Mouse (Mus musculus): ENCODE data around the gene Vrk3. TPM values are rescaled to one million over a fixed set of nuclear protein-coding genes. Genes with fewer than 3 reads are reported as not detected.

Gene Vrk3
- polyA plus RNA-seq, 1 experiment from 2014 or later, result 42.2 TPM

DNA sequence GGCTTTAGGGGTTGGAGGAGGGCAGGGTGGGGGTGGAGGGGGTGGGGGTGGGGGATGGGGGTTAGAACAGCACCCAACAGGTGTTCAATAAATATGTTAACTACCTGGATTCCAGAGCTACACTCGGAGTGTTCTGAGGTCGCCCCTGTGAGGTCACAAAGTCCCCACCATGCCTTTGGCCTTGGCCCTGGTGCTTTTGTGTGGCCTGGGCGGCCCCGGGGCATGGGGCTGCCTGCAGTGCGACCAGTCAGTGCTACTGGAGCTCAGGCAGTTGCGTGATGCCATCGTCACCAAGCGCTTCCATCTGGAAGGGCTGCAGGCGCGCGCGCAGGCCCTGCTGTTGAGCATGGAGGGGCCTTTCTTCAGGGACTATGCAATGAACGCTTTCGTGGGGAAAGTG lies 39.6 kb upstream of the Vrk3 start, which contains the start of gene Izumo2:
Gene Izumo2, plus strand, starts transcription at position 169 of the 400 bp plus-strand sequence.
- Histone ChIP-seq H3K27me3 (ENCODE audit: control insufficient read depth, insufficient read depth, low read length) (no peaks in the 10 kb centered on the region), H3K27ac (ENCODE audit: low read depth, low read length) (no peak within 1 kb of the TSS), H3K9ac (ENCODE audit: low read length) (no peak within 1 kb of the TSS), H3K9me3 (ENCODE audit: control insufficient read depth, low read length) (no peaks in the 10 kb centered on the region), H3K36me3 (ENCODE audit: control insufficient read depth, insufficient read depth, low read length) (no peaks in the 10 kb centered on the region), H3K4me2 (ENCODE audit: low read depth, low read length, severe bottlenecking) (no peak within 1 kb of the TSS), H3K4me1 (replicated peaks; ENCODE audit: control insufficient read depth, insufficient read depth, low read length) (no peaks in the 10 kb centered on the region), H3K4me3 (ENCODE audit: low read depth, low read length) (no peak within 1 kb of the TSS)
- WGBS, result 78% methylated on average over 14 of the region's 14 CpGs
- ATAC-seq (replicated peaks; ENCODE audit: low FRiP score) (no peak), DNase-seq (ENCODE audit: low spot score) (no peak)

DNA sequence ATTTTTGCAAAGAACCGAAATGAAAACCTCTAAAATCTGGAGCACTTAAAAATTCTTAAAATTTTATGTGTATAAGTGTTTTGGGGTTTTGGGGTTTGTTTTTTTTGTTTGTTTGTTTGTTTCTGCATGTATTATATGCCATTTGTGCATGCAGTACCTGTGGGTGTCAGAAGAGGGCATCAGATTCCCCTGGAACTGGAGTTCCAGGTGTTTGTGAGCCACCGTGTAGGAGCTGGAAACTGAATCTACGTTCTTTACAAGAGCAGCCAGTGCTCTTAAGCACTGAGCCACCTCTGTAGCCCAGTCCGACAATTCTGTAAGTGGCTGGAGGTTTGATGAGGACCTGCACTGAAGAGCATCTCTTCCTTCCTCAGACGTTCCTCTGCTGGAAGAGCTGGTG lies 38.3 kb upstream of the Vrk3 start:
- Histone ChIP-seq H3K9me3 (ENCODE audit: control insufficient read depth, low read length) (no peaks in the 10 kb centered on the region), H3K4me2 (ENCODE audit: low read depth, low read length, severe bottlenecking) (no peak overlapping the region), H3K4me1 (replicated peaks; ENCODE audit: control insufficient read depth, insufficient read depth, low read length) (no peaks in the 10 kb centered on the region), H3K36me3 (ENCODE audit: control insufficient read depth, insufficient read depth, low read length) (no peaks in the 10 kb centered on the region), H3K27ac (ENCODE audit: low read depth, low read length) (no peak overlapping the region), H3K9ac (ENCODE audit: low read length) (no peak overlapping the region), H3K4me3 (ENCODE audit: low read depth, low read length) (no peak overlapping the region), H3K27me3 (ENCODE audit: control insufficient read depth, insufficient read depth, low read length) (no peaks in the 10 kb centered on the region)
- DNase-seq (ENCODE audit: low spot score) (no peak), ATAC-seq (replicated peaks; ENCODE audit: low FRiP score) (no peak)
- WGBS, result 84% methylated on average over 5 of the region's 5 CpGs

DNA sequence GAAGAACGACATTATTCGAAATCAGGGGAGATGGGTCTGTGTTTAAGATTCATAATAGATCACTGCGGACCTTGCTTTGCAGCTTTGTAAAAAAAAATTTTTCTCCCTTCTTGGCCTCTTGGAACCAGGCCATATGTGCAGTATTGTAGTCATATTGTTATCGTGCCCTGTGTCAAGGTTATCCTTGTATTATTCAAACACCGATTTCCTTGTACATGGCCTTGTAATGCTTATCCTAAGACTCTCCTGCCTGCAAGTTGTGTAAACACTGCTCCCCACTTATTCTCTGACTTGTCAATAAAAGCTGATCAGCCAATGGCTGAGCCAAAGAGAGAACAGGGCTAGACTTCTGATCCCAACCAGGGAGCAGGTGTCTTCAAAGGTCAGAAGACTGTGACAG lies 26.2 kb upstream of the Vrk3 start:
- H3K36me3 ChIP-seq (ENCODE audit: control insufficient read depth, insufficient read depth, low read length), result no peaks in the 10 kb centered on the region

DNA sequence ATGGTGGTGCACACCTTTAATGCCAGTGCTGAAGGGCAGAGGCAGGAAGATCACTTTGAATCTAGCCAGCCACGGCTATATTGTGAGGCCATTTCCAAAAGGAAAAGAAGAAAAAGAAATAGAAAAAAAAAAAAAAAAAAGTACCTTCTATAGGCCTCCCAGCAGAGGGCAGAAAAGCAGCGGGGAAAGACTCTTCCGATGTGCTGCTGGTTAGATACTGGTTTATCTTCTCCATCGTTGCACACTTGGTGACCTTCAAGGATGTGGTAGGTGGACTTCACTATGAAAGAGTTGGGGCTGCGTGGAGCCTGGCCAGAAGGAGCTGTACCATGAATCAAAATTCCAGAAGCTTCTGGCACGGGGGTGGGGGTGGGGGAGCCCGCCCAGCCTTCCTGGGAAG lies 23.9 kb upstream of the Vrk3 start:
- H3K9me3 ChIP-seq (ENCODE audit: control insufficient read depth, low read length), result no peaks in the 10 kb centered on the region
- 28% methylated on average over 7 of the region's 7 CpGs for WGBS
- H3K4me2 ChIP-seq (ENCODE audit: low read depth, low read length, severe bottlenecking), result no peak overlapping the region
- no peaks in the 10 kb centered on the region for H3K36me3 ChIP-seq (ENCODE audit: control insufficient read depth, insufficient read depth, low read length)
- H3K4me3 ChIP-seq (ENCODE audit: low read depth, low read length), result no peak overlapping the region
- ATAC-seq (replicated peaks; ENCODE audit: low FRiP score), result no peak
- H3K27ac ChIP-seq (ENCODE audit: low read depth, low read length), result no peak overlapping the region
- H3K9ac ChIP-seq (ENCODE audit: low read length), result no peak overlapping the region
- no peak for DNase-seq (ENCODE audit: low spot score)
- no peaks in the 10 kb centered on the region for H3K4me1 ChIP-seq (replicated peaks; ENCODE audit: control insufficient read depth, insufficient read depth, low read length)
- no peaks in the 10 kb centered on the region for H3K27me3 ChIP-seq (ENCODE audit: control insufficient read depth, insufficient read depth, low read length)

More for the DNA sequence above, 26.2 kb upstream of the Vrk3 start:
- Histone ChIP-seq H3K4me3 (ENCODE audit: low read depth, low read length) (no peak overlapping the region), H3K4me1 (replicated peaks; ENCODE audit: control insufficient read depth, insufficient read depth, low read length) (no peaks in the 10 kb centered on the region), H3K4me2 (ENCODE audit: low read depth, low read length, severe bottlenecking) (no peak overlapping the region), H3K27ac (ENCODE audit: low read depth, low read length) (no peak overlapping the region), H3K9ac (ENCODE audit: low read length) (no peak overlapping the region), H3K27me3 (ENCODE audit: control insufficient read depth, insufficient read depth, low read length) (no peaks in the 10 kb centered on the region), H3K9me3 (ENCODE audit: control insufficient read depth, low read length) (no peaks in the 10 kb centered on the region)
- DNase-seq (ENCODE audit: low spot score) (no peak), ATAC-seq (replicated peaks; ENCODE audit: low FRiP score) (no peak)
- WGBS, result 90% methylated on average over 5 of the region's 5 CpGs

DNA sequence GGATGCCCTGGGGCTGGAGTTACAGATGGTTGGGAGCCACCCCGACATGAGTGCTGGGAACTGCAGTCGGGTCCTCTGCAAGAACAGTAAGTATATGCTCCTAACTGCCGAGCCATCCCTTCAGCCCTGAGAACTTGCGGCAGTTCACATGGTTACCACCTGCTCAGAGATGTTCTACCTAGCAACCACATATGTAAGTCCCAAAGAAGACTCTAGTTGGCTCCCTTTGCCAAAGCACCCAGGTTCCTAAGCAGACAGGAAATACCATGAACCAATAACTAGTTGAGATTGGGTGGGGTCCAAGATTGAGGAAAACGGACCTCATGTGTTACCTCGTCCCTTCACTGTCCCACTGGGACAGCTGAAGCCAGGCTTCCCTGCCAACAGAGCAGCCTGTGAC lies 21.9 kb upstream of the Vrk3 start:
- Histone ChIP-seq H3K4me1 (replicated peaks; ENCODE audit: control insufficient read depth, insufficient read depth, low read length) (no peaks in the 10 kb centered on the region), H3K9ac (ENCODE audit: low read length) (no peak overlapping the region), H3K9me3 (ENCODE audit: control insufficient read depth, low read length) (no peaks in the 10 kb centered on the region), H3K27me3 (ENCODE audit: control insufficient read depth, insufficient read depth, low read length) (no peaks in the 10 kb centered on the region), H3K4me3 (ENCODE audit: low read depth, low read length) (no peak overlapping the region), H3K4me2 (ENCODE audit: low read depth, low read length, severe bottlenecking) (no peak overlapping the region), H3K36me3 (ENCODE audit: control insufficient read depth, insufficient read depth, low read length) (no peaks in the 10 kb centered on the region), H3K27ac (ENCODE audit: low read depth, low read length) (no peak overlapping the region)
- ATAC-seq (replicated peaks; ENCODE audit: low FRiP score) (no peak), DNase-seq (ENCODE audit: low spot score) (no peak)
- 83% methylated on average over 6 of the region's 6 CpGs for WGBS

DNA sequence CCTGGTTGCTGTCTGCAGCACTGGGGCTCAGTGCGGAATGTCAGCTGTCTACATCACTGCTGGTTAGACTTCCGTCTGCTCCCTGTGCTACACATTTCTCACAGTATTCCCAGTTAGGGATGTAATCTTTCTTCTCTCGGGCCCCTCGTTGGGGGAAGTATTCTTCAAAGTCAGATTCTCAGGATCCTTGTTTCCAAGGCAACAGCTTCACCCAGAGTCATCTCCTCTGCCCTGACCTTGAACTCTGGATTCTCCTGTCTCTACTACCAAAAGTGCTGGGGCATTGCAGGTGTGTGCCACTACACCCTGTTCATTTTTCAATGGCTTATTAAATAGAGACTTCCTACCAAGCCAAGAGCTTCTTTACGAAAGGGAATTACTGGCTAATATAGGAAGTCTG lies 21.1 kb upstream of the Vrk3 start:
- Histone ChIP-seq H3K9me3 (ENCODE audit: control insufficient read depth, low read length) (no peaks in the 10 kb centered on the region), H3K4me1 (replicated peaks; ENCODE audit: control insufficient read depth, insufficient read depth, low read length) (no peaks in the 10 kb centered on the region), H3K9ac (ENCODE audit: low read length) (no peak overlapping the region), H3K27me3 (ENCODE audit: control insufficient read depth, insufficient read depth, low read length) (no peaks in the 10 kb centered on the region), H3K4me2 (ENCODE audit: low read depth, low read length, severe bottlenecking) (no peak overlapping the region), H3K36me3 (ENCODE audit: control insufficient read depth, insufficient read depth, low read length) (no peaks in the 10 kb centered on the region), H3K27ac (ENCODE audit: low read depth, low read length) (no peak overlapping the region), H3K4me3 (ENCODE audit: low read depth, low read length) (no peak overlapping the region)
- WGBS, result 76% methylated on average over 5 of the region's 5 CpGs
- DNase-seq (ENCODE audit: low spot score) (no peak), ATAC-seq (replicated peaks; ENCODE audit: low FRiP score) (no peak)

DNA sequence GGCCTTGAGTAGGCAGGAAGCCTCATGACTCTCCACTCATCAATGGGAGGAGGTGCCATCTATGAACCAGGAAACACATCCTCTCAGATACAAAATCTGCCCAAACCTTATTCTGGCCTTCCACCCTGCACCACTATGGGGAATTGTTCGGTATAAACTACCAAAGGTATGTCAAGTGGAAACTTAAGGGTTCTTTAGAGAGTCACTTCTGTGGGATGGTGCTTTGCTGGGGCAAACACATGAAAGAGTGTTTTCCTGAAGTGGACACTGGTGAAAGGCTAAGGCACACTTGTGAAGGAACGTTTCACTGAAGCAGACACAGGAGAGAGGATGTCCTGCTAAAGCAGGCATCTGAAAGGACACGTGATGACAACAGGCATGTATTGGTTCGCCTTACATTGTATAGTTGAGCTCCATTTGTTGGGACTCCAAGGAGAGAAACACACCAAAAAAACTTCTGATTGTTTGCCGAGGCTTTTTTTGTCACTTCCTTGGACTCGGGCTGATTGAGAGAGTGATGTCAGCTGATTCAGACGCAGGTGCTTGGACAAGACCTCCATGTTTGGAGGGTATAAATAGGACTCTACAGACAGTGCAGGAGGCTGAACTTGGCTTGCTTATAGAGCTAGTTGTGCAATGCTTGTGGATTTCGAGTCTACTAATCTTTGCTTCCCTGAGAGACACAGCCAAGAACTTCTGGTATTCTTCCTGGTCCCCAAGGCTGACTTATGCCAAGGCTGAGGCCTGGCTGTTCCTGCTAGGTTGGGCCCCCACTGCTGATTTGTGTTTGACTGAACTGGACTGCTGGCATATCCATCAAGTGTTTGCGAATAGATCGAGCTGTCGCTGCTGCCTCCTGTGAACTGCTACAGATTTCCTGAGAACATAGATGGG lies 19.9 kb upstream of the Vrk3 start:
- DNase-seq (ENCODE audit: low spot score) (no peak), ATAC-seq (replicated peaks; ENCODE audit: low FRiP score) (no peak)
- 83% methylated on average over 11 of the region's 11 CpGs for WGBS
- H3K4me2 ChIP-seq (ENCODE audit: low read depth, low read length, severe bottlenecking), result no peak overlapping the region
- no peak overlapping the region for H3K4me3 ChIP-seq (ENCODE audit: low read depth, low read length)
- no peaks in the 10 kb centered on the region for H3K4me1 ChIP-seq (replicated peaks; ENCODE audit: control insufficient read depth, insufficient read depth, low read length)
- H3K9me3 ChIP-seq (ENCODE audit: control insufficient read depth, low read length), result no peaks in the 10 kb centered on the region
- no peak overlapping the region for H3K9ac ChIP-seq (ENCODE audit: low read length)
- no peaks in the 10 kb centered on the region for H3K36me3 ChIP-seq (ENCODE audit: control insufficient read depth, insufficient read depth, low read length)
- H3K27ac ChIP-seq (ENCODE audit: low read depth, low read length), result no peak overlapping the region
- H3K27me3 ChIP-seq (ENCODE audit: control insufficient read depth, insufficient read depth, low read length), result no peaks in the 10 kb centered on the region

DNA sequence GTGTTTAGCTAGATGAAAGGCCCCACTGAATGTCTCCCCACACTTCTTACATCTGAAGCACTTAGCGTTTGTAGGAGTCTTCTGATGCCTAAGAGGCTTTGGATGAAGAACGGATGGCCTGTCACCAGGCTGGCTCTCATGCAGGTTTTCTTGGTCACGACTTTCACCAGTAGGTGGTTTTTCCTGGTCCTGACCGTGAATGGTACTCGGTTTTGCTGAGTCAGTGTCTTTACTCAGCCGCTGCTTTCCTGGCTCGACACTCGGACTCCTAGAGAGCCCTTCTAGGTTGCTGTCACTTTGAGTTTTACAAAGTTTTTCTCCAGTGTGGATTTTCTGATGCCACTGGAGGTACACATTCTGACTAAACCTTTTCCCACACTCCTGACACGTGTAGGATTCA lies 14.5 kb upstream of the Vrk3 start:
- H3K27me3 ChIP-seq (ENCODE audit: control insufficient read depth, insufficient read depth, low read length), result no peaks in the 10 kb centered on the region
- no peak for DNase-seq (ENCODE audit: low spot score)
- H3K9me3 ChIP-seq (ENCODE audit: control insufficient read depth, low read length), result no peaks in the 10 kb centered on the region
- 91% methylated on average over 9 of the region's 9 CpGs for WGBS
- H3K4me1 ChIP-seq (replicated peaks; ENCODE audit: control insufficient read depth, insufficient read depth, low read length), result no peaks in the 10 kb centered on the region
- no peaks in the 10 kb centered on the region for H3K36me3 ChIP-seq (ENCODE audit: control insufficient read depth, insufficient read depth, low read length)
- H3K9ac ChIP-seq (ENCODE audit: low read length), result no peak overlapping the region
- no peak for ATAC-seq (replicated peaks; ENCODE audit: low FRiP score)
- H3K4me3 ChIP-seq (ENCODE audit: low read depth, low read length), result no peak overlapping the region
- no peak overlapping the region for H3K4me2 ChIP-seq (ENCODE audit: low read depth, low read length, severe bottlenecking)
- no peak overlapping the region for H3K27ac ChIP-seq (ENCODE audit: low read depth, low read length)

DNA sequence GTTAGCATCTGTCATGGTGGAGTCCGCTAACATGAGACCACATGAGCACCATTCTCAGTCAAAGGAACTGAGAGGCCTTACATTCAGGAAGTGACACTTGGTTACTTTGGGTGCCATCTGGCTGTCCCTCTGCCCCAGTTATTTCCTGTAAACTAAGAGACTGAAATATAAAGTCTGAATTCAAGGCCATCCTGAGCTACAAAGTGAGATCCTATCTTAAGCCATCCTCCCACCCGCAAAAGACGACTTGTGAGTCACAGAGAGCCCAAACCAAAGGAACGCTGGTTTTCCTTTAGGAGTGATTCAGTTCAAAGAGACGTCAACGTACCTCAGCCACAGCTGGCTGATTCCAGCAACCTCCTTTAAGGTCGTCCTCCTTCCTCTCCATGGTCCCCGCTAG lies 6.9 kb upstream of the Vrk3 start:
- Histone ChIP-seq H3K27me3 (ENCODE audit: control insufficient read depth, insufficient read depth, low read length) (no peaks in the 10 kb centered on the region), H3K27ac (ENCODE audit: low read depth, low read length) (no peak overlapping the region), H3K9ac (ENCODE audit: low read length) (no peak overlapping the region), H3K4me1 (replicated peaks; ENCODE audit: control insufficient read depth, insufficient read depth, low read length) (peaks cover 6% of the 10 kb centered on the region; the same call in 1 of the 2 replicates), H3K36me3 (ENCODE audit: control insufficient read depth, insufficient read depth, low read length) (no peaks in the 10 kb centered on the region), H3K4me3 (ENCODE audit: low read depth, low read length) (no peak overlapping the region), H3K4me2 (ENCODE audit: low read depth, low read length, severe bottlenecking) (no peak overlapping the region), H3K9me3 (ENCODE audit: control insufficient read depth, low read length) (no peaks in the 10 kb centered on the region)
- ATAC-seq (replicated peaks; ENCODE audit: low FRiP score) (no peak), DNase-seq (ENCODE audit: low spot score) (no peak)
- 93% methylated on average over 8 of the region's 8 CpGs for WGBS
